Mouse (Mus musculus): ENCODE results near the gene Tmem247.
A peak's percentile ranks its signal among the peaks of the same experiment; 100 is the strongest.

The Tmem247 gene

GRCm38 (mm10) chr17:86964502-86964901 is 47.4 kb downstream of the Tmem247 start:
- peak; percentile 48 to 63 for DNase-seq

- no peak for DNase-seq
Measured at GRCm38 (mm10) chr17:86965121-86965520, 48.0 kb downstream of the Tmem247 start.

- DNase-seq = no peak
Measured at GRCm38 (mm10) chr17:86966040-86966439, 48.9 kb downstream of the Tmem247 start.

DNA sequence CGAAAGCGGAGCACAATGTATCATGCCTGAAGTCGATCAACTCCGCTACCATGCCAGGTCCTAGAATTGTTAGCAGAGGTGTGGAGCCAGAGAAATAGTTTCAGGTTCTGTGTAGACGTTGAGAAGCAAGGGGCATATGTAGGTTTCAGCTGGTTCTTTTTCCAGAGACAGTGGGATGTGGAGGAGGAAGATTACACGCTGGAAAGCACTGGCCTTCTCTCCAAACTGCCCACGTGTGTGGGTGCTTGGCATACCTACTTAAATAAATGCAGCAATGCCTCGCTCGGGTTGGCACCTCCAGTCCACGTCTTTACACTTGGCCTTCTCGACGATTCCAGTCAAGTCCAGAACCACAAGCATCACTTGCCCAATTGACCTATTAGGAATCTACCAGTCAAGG is 49.9 kb downstream of the Tmem247 start:
- no peak for DNase-seq

GRCm38 (mm10) chr17:86967536-86968525 is 50.7 kb downstream of the Tmem247 start:
- peak in 1 of 2 experiments; percentile 26 for DNase-seq

GRCm38 (mm10) chr17:86968581-86968980 is 51.4 kb downstream of the Tmem247 start:
- DNase-seq = no peak

DNA sequence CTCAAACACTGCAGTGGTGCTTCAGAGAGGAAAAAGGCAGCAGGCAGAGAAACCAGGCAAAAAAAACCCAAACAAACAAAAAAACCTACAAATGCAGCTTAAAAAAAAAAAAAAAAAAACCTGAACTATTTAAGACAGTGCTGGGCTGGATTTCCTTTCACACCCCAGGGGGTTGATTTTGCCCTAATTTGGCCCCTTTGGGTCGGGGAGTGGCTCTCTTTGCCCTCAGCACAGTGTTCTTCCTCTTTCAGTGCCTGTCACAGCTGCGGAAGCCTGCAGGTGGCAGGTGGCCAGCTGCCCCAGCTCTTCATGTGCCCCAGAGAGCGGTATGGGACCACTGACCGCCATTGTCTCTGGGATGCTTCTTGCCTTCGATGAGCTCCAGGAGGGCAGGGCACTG is 52.4 kb downstream of the Tmem247 start:
- DNase-seq = peak in 1 of 2 experiments; percentile 22

GRCm38 (mm10) chr17:86970026-86970750 is 53.0 kb downstream of the Tmem247 start:
- DNase-seq = no peak

- no peak for DNase-seq
Measured at GRCm38 (mm10) chr17:86971036-86971435, 53.9 kb downstream of the Tmem247 start.

DNA sequence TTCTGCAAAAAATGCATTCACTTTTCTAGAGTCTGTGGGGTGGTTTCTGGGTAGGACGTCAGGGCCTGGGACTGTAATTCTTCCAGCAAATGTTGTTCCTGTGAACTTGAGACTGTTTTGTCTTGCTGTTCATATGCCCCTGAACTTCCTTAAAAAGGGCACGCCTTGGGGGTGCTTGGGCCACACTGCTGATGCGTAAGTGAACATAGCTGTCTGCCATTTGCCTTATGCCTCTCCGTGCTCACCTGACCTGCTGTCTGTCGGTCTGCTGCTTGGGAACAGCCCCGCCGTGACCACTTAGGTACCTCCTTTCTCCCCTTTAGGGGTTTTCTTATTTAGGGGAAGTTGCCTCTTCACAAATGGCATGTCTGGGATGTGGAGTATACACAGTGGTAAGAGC is 54.7 kb downstream of the Tmem247 start:
- DNase-seq = no peak
